Mouse (Mus musculus) retina, embryonic 14.5 days (tissue): Measurements from ENCODE around the gene Qsox2.

Source experiments
- DNase-seq: peaks from one replicate; pipeline ENCODE4 v3.0.0-alpha.2; 2015; ENCODE audit warnings: low spot score

Qsox2 gene

DNA sequence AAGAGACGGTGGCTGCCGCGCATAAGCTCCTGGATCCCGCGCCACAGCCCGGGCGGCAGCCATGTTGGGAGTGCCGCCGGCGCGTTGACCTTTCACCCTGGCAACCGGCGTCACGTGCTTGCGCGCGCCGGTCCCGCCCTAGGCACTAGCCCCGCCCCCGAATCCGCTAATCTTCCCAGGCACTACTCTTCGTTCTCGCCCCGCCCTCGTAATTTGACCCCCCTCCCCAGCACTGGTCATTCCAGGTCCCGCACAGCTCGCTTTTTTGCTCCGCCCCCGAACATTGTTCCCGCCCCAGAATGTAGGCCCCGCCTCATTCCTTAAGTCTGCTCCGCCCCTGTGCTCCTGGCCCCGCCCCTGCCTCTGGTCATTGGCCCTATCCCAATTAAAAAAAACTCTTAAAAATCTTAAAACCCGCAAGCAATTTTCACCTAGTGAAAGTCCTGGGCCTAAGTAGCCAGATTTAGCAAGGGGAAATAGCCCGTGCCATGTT lies at the start of gene Qsox2:
TSS of gene Qsox2 (minus strand) at position 236 of the 493 bp plus-strand sequence.
- peak; percentile 98 for DNase-seq

DNA sequence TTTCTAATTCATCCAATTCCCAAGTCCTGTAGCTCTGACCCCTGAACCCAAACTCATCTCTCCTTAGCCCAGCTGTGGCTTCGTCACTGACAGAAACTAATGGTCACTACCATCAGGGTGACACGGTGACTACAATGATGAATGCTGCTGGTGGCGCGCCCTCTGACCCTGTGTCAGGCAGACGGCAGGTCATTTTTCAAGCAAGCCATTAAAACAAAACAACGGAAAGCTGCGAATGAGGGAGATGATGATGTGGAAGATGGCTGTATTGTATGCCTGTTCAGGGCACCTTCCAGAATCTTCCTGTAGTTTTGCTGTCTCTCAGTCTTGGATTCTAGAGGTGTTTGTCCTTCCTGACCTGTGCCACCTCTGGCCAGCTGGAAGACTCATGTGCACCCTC lies 49.1 kb upstream of the Qsox2 start:
- DNase-seq: no peak

DNA sequence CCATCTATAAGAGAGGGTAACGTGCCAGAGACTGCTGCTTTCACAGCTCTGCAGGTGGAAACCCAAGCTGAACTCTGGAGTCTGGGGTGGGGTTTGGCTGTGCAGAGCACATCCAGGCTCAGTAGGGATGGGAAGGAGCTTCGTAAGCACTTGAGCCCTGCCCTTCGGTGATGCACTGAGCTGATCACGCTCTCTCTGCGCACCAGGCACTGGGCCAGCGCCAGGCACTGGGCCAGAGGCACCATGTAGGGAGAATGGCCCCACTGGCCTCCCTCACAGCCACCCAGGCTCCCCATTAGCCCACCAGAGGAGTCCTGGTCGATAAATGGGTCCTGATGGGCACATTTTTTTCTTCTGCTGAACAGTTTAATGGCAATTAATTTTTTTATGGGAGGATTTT lies 48.5 kb upstream of the Qsox2 start:
- no peak for DNase-seq

DNA sequence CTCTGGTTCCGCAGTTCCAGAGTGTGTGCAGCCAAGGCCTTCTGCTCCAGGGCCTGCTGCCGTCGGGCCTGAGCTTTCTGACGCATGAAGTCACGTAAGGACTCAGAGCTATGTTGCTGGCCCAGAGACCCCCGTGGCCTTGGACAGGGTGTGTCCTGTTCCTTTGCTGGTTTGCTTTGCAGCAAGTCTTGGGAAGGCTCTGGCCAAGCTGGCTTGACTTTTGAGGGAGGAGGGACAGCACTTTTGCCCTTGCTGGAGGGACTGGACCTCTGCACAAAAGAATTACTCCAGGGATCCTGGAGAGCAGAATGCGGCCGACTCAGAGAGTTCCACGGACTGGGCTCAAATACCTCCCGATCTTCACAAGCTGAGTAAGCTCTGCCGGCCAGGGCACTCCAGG lies 43.3 kb upstream of the Qsox2 start:
- no peak for DNase-seq

DNA sequence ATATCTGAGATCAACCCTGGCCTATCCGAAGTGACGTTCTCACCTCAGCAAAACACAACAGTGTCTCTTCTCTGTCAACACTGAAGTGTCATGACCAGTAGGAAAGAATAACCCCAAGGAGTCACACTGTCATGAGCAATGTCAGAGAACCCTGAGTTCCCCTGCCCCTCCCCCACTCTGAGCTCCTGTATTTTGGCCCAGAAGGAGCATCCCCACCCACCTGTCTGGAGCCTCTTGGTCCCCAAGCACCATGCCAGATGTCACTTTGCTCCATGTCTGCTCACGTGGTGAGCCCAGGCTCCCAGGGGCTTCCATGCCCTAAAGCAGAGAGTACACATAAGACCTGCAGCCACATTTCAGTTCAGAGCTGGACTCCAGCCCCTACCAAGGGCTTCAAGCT lies 42.4 kb upstream of the Qsox2 start:
- no peak for DNase-seq

DNA sequence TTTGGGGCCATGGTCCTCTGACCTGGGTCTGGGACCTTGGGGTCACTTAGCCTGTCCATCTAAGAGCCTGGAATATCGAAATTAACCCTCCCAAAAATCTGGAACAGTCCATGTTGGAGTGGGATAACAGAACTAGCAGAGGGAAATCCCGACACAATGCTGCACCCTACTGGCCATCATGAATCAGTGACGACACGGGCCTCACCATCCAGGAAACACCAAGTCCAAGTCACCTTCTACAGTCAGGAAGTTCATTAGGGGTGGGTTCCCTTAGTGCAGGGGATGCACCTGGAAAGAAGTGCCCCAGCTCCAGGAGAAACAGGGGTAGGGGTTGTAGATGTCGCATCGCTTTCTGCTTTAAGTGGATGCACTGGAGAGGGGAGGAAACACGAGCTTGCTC lies 36.3 kb upstream of the Qsox2 start:
- peak; percentile 86 for DNase-seq

DNA sequence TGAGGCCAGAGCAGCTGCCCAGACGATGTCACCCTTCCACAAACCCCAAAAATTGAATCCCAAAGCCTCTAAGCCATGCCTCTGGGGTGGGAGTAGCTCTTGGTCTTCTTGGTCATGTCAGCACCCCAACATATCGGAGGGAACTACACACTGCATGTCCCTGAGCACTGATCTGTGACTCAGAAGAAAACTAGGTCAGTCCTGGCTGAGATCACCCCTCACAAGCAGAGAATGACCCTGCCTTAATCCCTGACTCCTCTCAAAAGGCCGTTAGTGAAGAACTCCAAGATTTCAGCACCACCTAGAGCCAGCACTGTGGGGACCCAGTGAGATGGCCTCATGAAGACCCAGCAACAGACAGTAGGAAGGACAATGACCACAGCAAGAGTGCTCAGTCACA lies 30.9 kb upstream of the Qsox2 start:
- DNase-seq: peak; percentile 8

DNA sequence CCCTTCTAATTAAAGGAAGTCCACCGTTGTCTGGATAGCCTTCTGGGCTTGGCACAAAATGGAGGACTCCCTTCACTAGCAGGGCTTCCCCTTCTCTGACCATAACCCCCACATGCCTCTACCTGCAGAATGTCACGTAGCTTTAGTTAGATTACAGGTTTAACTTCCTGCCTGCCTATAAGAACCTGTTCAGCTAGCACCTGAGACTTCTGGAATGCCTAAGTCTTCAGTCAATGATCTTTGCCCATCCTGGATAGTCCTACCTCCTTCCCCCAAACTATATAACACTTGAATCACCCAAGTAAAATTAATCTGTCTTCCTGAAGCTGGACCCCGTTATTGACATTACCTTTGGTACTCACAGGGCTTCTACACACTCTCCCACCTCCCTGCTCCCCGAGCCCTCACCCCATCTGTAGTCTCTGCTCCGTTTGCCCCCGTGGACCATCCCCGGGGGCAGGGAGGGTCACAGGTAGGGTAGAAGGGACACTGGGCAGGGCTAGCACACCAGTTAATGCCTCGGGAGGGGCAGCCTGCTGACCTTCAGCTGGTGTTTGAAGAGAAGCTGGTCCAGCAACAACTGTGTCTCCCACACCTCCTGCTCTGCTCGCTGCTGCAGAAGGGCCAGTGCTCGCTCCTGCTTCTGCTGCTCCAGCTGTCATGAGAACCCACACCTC lies 28.9 kb upstream of the Qsox2 start:
- no peak for DNase-seq

DNA sequence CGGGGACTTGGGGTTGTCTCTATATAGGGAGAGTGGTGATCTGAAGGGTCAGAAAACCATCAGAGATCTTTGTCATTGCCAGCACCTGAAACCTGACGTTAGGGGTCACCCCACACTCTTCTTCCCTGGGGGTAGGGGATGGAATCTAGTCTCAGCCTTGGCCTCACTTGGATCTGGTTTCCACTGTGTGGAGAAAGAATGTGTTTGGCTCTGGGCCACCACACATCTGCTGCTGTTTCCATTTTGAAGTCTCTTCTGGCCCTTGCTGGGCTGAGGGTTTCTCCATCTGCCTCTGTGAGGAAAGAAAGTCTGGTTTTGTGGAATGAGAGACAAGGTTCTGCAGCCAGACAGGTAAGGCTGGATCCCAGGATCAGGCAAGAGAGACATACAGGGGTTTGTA lies 27.8 kb upstream of the Qsox2 start:
- no peak for DNase-seq

DNA sequence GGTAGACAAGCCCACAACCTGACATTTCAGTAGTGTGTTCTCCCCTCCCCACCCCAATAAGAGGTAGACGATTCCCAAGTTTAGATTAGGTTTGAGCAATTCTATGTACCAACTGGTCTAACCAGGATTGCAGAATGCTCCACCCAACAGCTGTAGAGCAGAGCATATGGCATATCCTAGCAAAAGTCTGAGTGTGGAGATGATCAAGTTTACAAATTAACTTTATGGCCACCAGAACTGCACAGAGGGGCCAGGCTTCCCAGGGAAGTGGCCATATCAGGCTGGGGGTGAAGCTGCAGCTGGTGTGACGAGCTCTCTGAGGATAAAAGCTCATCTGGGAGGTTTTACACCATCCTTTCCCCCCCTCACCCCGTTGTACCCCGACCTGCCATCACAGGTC lies 27.3 kb upstream of the Qsox2 start:
- DNase-seq: no peak

DNA sequence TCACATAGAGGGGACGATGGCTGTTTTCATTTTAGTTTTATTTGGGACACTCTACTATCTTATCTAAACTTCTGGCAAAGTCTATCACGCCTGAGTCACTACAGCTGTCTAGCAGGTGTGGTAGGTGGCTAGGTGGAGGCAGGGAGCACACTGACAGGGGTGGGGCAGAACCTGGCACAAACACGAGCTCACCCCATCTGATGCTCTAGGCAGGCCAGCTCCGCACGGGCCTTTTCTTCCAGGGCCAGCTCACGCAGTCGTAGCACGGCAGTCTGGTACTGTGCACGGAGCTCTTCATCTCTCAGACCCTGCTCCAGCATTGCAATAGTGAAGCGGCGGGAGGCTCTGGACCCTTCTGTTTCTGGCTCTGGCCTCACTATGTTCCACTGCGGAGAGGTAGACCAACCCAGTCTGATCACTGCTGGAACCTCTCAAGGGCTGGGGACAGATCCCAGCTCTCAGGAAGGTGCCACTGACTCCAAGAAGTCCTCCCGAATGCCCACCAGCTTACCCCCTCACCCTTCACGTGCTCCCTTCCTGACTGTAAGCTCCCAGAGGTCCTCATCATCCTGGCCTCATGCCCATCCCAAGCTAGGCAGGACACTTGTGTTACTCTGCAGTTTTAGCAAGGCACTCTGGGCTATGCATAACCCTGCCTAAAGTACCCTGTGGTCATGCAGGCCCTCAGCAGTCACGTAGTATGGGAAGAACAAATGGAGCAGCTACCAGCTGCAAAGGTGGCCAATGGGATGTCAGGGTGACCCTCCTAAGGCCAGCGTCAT lies 20.2 kb upstream of the Qsox2 start:
- DNase-seq: no peak

DNA sequence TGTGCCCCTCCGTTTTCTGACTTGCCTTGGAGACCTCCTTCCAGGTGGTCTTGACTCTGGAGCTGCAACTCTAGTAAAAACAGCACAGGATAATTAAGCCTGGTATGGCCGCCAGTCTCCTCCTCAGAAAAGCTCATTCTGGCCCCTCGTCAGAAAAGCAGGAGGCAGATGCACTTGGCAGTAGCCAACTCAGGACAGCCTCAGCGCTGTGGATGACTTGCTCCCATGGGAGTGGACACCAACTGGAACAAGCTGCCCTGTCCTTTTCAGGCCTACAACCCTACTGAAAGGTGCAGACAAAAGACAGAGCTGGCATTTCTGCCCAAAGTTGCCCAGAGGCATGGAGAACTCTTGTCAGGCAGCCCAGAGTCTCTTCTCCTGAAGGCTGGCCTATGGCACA lies 17.5 kb upstream of the Qsox2 start:
- no peak for DNase-seq

DNA sequence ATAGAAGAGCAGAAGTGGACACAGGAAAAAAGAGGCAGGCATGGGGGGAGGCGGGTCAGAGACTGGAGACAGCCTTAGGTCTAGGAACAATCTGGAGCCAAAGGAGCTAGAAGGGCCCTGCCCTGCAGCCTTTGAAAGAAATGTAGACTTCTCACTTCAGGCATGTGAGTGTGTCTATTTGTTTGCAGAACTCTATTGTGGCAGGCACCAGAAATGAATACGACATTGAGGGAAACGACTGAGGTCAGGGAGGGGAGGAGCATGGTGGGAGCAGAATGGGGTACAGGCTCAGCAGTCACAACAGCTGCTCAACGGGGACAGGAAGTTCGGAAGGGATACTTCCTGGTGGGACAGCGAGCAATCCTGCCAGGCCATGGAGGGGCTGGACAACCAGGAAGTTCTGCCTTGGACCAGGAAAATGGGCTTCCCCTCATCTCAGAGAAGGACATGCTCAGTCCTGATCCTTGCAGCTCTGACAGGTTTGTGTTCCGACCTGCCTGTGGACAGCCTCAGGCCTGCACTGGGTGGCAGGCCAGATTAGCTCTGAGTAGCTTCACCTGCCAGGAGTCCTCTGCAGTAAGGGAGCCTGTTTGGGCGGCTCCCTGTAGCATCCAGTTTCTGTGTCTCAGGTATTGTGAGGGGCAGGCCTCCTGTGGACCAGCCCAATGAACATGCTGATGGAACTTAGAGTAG lies 15.3 kb upstream of the Qsox2 start:
- no peak for DNase-seq

DNA sequence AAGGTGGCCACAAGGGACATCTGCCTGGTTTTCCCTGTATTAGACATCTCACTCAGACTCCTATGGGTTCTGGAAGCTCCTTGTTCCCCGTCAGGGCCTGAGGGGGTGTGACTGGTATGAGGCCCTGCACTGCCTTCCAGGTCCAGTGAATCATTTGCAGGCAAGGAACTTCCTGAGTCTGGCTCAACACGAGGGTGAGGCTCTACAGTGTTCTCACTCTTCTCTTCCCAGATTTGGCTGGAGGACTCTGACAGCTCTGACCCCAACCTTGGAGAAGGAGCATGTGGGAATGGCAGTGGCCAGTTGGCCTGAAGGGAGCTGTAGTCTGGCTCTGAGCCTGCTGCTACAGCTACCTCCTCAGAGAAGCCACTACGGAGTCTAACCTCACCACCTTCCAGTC lies 10.2 kb upstream of the Qsox2 start:
- no peak for DNase-seq

DNA sequence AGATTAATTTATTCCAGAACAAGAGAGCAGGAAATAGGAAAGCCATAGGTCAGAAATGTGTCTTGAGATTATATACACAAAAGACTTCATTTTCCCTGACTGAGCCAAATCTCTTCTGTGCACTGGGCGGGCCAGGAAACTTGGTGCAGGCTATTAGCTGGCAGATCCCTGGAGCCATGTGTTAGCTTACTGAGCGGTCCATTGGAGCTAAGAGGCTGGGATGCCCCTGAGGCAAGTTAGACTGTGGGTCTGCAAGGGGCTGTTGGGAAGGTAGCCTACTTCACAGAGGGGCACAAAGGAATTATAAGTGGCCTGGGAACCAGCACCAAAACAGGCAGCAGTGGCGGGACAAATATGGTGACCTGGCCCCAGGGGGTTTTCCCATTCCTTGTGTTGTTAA lies 3.5 kb upstream of the Qsox2 start:
- no peak for DNase-seq

DNA sequence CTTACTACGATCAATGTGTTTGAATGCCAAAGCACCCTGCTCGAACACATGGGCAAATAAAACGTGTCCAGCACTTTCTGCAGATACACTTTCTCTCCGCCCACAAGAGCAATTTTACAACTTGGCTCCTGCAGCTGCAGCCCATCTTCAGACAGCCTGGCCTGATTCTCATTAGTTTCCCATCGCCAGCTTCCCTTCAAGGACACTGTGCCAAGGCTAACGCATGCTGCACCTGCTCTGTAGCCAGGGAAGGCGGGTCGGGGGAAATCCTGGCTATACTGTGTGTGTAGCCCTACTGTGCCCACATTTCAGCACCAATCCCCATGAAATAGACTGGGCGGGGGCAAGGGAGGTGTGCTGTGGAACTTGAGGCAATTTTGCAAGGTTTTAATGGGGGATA lies 3.0 kb upstream of the Qsox2 start:
- no peak for DNase-seq

DNA sequence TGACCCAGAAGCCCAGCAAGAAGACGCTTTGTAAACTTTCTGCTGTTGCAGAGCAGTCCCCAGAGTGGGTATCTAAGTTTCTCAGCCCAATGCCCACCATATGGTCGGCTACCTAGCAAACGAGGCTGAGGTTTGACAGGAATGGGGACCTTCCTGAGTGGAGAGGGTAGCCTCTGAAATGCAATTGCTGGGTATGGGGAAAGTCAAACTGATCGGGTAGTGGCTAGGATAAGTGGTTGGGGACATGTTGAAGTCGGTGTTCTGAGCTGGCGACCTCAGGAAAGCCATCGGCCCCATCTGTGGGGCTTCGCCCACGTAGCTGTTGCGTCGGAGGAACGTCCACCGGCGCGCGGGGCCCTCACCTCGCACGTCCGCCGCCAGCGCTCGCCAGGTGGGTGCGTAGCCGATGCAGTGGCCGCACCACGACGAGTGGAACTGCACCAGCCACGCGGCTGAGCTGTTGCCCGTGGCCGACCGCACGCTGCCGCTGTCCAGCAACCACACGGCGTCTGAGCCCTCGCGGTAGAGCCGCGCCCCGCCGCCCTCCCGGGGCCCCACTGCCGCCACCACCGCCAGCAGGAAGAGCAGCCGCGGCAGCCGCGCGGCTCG lies 540 bp downstream of the Qsox2 start:
- peak; percentile 8 for DNase-seq

DNA sequence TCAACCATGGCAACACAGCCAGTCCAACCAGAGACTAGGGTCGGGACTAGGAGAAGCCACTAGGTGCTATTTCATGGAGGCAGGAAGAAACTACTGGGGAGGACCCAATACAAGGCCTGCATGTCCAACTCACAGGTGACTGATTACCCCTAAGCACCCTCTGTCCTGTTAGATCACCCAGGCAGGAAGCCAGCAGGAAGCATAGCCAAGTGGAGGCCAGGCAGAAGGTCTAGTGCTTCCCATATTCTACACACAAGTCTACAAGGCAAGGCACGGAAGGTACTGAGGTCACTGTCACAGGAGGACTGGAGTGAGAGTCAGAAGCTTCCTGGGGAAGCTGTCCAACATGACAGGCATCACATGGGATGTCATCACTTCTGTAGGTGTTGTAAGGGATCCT lies 2.6 kb downstream of the Qsox2 start:
- no peak for DNase-seq

DNA sequence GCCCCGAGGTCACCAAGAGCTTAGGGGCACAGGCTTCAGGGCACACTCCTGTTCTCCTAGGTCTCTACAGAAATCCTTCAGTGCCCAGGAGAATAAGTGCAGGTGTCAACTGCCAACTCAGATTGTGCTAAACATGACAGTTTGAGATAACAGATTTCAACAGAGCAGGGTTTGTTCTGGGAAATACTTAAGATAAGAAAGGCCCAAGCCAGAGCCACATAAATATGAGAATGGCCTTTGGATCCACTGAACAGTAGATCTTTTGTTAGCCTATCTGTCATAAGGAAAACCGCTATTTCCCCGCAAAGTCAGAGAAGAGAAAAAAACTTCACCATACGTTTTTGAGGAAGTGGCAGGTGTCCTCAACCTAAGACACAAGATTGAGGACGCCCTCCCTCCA lies 3.1 kb downstream of the Qsox2 start:
- no peak for DNase-seq

DNA sequence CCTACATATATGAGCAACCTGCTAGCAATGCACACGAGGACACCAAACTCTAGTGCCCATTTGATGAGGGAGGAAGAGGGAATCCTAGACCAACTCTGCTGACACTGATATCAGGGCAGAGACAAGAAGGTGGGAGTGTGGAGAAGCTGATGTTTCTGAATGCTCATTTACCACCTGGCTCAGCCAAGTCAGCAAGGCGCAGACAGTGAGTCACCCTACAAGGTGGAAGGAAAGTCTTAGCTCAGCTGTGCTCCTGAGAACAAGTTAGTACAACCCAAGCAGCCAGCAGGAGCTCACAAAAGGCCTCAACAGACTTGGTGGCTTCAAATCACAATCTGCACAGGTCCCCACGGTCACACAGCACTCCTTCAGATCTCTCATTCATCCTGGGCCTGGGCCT lies 6.0 kb downstream of the Qsox2 start:
- no peak for DNase-seq

DNA sequence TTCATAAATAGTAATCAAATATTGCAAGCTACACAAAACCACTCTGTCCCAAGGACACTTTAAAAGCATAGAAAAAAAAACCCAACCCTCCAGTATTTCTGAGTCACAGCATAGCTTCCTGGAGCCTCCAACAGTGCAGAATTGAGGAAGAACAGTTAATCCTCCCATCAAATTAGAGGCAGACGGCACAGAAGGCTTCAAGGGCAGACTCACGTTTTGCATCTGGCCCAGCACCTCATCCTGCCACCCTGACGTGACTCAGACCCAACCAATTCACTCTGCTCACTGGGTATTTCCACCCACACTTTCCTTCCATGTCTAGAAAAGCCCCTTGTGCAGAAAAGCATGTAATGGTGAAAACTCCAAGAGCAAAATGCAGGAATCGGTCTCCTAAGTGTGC lies 7.1 kb downstream of the Qsox2 start:
- no peak for DNase-seq

DNA sequence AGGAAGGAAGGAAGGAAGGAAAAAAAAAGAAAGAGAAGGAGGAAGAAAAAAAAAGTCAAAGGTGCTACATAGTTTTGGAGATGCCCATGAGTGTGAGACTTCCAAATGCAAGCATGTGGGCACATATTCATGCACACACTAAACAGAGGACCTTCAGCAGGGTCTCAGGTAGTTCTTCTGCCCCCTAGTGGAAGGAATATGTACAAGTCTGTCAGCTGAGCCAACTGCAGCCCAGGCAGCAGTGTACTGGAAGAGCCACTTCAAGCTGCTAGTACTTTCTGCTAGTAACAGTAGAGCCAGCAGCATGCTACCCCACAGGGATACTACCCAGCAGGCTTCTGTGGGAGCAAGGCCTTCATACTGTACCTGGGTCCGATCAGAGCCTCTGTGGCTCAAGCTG lies 9.5 kb downstream of the Qsox2 start:
- peak; percentile 91 for DNase-seq

DNA sequence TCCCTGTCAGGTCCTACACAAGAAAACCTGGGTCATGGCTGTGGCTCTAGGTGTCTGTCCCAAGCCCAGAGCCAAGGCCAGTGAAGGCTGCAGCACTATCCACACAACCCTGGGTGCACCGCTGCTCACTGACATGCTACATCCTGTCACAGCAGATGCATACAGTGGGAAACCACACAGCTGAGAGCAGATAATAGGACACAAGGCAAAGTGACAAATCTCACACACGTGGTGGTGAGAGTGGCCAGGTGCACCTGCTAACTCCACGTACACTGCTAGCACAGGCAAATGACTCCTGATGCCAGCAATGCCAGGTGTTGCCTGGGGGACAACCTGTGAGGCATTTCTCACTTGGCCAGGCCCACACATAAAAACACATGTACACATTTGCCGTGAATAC lies 12.1 kb downstream of the Qsox2 start:
- DNase-seq: no peak
